Mouse (Mus musculus) stomach, embryonic 14.5 days (tissue): Measurements from ENCODE around the gene Spi1. TPM values are rescaled to one million over a fixed set of nuclear protein-coding genes. Genes with fewer than 3 reads are reported as not detected.
A peak's percentile ranks its signal among the peaks of the same experiment; 100 is the strongest.
"Not testable (repeated sequence)": the region's sequence is repeated elsewhere in the genome, so short reads cannot be mapped to it uniquely, and the experiment has no call there.

Experiments used
- ATAC-seq: fragments of 200-750 bp; cut with Nextera tagmentation; 2 replicates; pipeline ENCODE4 v1.8.0; 2017; ENCODE audit warnings: low read depth, moderate TSS enrichment; ENCODE audit not compliant: insufficient number of reproducible peaks, insufficient read depth, low FRiP score
- H3K27ac ChIP-seq: fragments of 300-500 bp; sonication (generic); 2 replicates; pipeline ENCODE4 v1.5.1; 2014; ENCODE audit warnings: mild to moderate bottlenecking, low read length, moderate library complexity, mixed read lengths
- H3K27me3 ChIP-seq: fragments of 300-500 bp; sonication (generic); 2 replicates; pipeline ENCODE4 v1.6.1; 2014; ENCODE audit warnings: low read length, control low read depth, mixed read lengths; ENCODE audit not compliant: control insufficient read depth, insufficient read depth
- H3K36me3 ChIP-seq: fragments of 300-500 bp; sonication (generic); 2 replicates; pipeline ENCODE4 v1.6.1; 2014; ENCODE audit warnings: mild to moderate bottlenecking, control low read depth, low read length, moderate library complexity, mixed read lengths; ENCODE audit not compliant: control insufficient read depth, insufficient read depth
- H3K4me1 ChIP-seq: fragments of 300-500 bp; sonication (generic); 2 replicates; pipeline ENCODE4 v1.6.1; 2014; ENCODE audit warnings: low read length, control low read depth, mixed read lengths; ENCODE audit not compliant: control insufficient read depth, insufficient read depth
- H3K4me2 ChIP-seq: fragments of 300-500 bp; sonication (generic); replicated peaks from 2 replicates; pipeline ENCODE4 v1.6.1; 2014; ENCODE audit warnings: low read depth, low read length, control low read depth
- H3K4me3 ChIP-seq: fragments of 300-500 bp; sonication (generic); 2 replicates; pipeline ENCODE4 v1.5.1; 2014; ENCODE audit warnings: low read depth, low read length, control low read depth
- H3K9ac ChIP-seq: fragments of 300-500 bp; sonication (generic); replicated peaks from 2 replicates; pipeline ENCODE4 v1.6.1; 2014; ENCODE audit warnings: low read depth, mild to moderate bottlenecking, control low read depth, low read length, moderate library complexity, mixed read lengths
- H3K9me3 ChIP-seq: fragments of 300-500 bp; sonication (generic); 2 replicates; pipeline ENCODE4 v1.6.1; 2016; ENCODE audit warnings: low read depth, low read length, control low read depth; ENCODE audit not compliant: control insufficient read depth
- WGBS: fragments of 180-500 bp; shearing (Covaris S2); extraction: QIAGEN DNeasy Blood & Tissue Kit; methylation state at CpG from one replicate; pipeline ENCODE4 v1.1.7; 2014; 5-methylcytosine and 5-hydroxymethylcytosine counted together
- polyA plus RNA-seq: library from polyadenylated mRNA; unstranded; fragments of >200 nt; fragmentation: Nextera tagmentation; extraction: Ambion mirVana; gene quantifications from 2 replicates; pipeline ENCODE4 v1.2.1, GENCODE M21; 2014

Gene Spi1
- polyA plus RNA-seq, 1 experiment from 2014 or later: 6.0 TPM

DNA sequence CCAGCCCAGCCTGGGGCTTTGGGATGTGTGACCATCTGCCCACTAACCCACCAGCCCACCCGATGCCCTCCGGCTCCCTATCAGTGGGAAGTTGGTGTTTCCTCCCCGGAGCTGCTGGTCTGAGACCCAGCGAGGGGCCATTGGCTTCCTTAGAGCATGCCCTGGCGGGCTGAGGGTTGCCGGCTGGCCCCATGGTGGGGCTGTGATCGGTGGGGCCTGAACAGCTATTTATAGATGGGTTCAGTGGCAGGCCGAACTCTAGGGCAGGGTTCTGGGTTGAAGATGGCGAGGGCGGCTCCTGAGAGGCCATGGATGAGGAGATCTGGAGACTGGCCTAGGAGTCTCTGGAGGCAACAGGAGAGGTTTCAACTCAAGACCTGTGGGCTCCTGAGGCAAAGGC, 14.8 kb downstream of the Spi1 start:
- H3K4me3 ChIP-seq: no peak overlapping the region
- 82% methylated on average over 10 of the region's 10 CpGs for WGBS
- H3K9me3 ChIP-seq: no peaks in the 10 kb centered on the region
- H3K36me3 ChIP-seq: no peaks in the 10 kb centered on the region
- H3K4me1 ChIP-seq: no peaks in the 10 kb centered on the region
- no peak overlapping the region for H3K4me2 ChIP-seq
- H3K27ac ChIP-seq: no peak overlapping the region
- H3K27me3 ChIP-seq: no peaks in the 10 kb centered on the region
- ATAC-seq: no peak
- H3K9ac ChIP-seq: no peak overlapping the region

DNA sequence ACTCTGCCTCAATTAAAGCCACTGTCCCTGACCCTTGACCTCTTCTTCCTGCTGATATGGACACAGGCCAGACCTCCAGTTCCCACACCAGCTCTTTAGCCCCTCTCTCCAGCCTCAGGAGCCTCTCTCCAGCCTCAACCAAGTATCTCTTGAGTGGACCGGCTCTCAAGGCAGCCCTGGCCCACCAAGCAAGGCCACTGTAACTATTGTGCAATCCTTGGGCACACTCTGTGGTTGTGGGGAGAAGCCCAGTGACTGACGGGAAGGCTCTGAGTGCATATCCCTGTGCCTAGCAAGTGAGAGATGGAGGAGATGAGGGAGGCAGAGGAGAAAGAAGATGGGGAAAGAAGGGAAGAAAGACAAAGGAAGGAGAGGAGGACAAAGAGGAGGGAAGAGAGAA, 16.0 kb downstream of the Spi1 start:
- ATAC-seq: no peak
- Histone ChIP-seq H3K4me1 (no peaks in the 10 kb centered on the region), H3K9me3 (no peaks in the 10 kb centered on the region), H3K4me2 (no peak overlapping the region), H3K36me3 (no peaks in the 10 kb centered on the region), H3K9ac (no peak overlapping the region), H3K4me3 (no peak overlapping the region), H3K27me3 (no peaks in the 10 kb centered on the region), H3K27ac (no peak overlapping the region)
- WGBS: 82% methylated on average over 2 of the region's 2 CpGs

DNA sequence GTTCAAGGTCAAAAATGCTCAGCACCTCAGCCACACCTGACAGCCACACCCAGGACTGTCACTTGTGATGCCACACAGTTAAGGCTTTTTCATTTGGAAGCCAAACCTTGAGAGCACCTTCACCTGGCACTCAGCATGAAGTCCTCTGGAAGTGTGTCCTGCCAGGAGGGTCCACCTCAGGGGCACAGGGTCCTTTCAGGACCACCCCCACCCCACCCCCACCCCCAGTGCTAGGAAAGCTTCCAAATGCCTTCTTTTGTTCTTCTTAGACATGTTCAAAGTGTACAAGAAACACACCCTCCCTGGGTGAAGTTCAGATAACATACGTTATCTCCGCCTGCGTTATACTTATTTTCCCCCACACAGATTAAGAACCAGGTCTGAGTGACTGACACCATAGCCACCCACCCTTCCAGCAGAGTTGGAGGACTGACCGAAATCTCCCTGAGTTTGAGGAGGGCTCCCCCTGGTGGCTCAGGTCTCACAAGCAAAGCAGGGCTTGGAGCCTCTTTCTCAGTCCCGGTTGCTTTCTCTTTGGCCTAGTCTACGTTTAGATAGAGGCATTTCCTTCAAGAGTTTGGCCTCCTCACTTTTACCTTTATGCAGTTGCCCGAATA, 19.0 kb downstream of the Spi1 start:
- H3K36me3 ChIP-seq: no peaks in the 10 kb centered on the region
- no peak overlapping the region for H3K27ac ChIP-seq
- H3K27me3 ChIP-seq: no peaks in the 10 kb centered on the region
- 7% methylated on average over 7 of the region's 7 CpGs for WGBS
- H3K9me3 ChIP-seq: no peaks in the 10 kb centered on the region
- H3K4me3 ChIP-seq: no peak overlapping the region
- H3K9ac ChIP-seq: no peak overlapping the region
- no peak overlapping the region for H3K4me2 ChIP-seq
- peak; percentile 86 for ATAC-seq
- H3K4me1 ChIP-seq: no peaks in the 10 kb centered on the region

DNA sequence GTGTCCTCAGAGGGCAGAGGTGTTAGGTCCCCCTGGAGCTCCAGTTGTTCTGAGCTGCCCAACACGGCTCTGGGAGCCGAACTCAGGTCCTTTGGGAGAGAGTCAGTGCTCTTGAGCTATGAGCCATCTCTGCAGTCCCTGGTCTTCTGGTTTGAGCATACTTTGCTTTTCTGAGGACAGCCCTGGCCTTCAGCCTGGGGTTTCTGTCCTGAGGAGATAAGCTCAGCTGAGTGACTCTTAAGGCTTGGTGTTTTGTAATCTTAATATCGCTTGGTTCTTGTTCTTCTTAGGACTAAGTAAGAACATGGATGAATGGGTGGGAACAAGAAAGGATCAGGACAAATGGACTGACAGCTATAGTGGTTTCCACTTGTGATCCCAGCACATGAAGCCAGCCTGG, 26.0 kb downstream of the Spi1 start:
- H3K9ac ChIP-seq: no peak overlapping the region
- H3K4me3 ChIP-seq: no peak overlapping the region
- H3K36me3 ChIP-seq: no peaks in the 10 kb centered on the region
- 79% methylated on average over 3 of the region's 3 CpGs for WGBS
- H3K27me3 ChIP-seq: no peaks in the 10 kb centered on the region
- no peak overlapping the region for H3K27ac ChIP-seq
- ATAC-seq: no peak
- no peaks in the 10 kb centered on the region for H3K9me3 ChIP-seq
- no peak overlapping the region for H3K4me2 ChIP-seq
- H3K4me1 ChIP-seq: no peaks in the 10 kb centered on the region

DNA sequence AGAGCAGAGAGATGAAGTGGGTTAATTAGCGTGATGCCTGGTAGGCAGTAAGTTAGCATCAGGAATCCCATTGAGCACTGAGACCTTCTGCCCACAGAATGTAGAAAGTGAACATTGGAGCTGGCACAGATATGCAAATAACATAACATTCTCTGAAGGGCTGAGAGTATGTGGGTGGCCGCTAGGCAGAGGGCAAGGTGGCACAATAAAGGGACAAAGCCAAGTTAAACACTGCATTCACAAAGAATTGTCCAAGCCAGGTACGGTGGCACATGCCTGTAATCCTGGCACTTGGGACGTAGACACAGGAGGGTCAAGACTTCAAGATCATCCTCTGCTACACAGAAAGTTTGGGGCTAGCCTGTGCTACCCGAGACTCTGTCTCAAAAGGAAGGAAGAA, 27.1 kb downstream of the Spi1 start:
- no peaks in the 10 kb centered on the region for H3K9me3 ChIP-seq
- H3K4me1 ChIP-seq: no peaks in the 10 kb centered on the region
- no peak overlapping the region for H3K4me2 ChIP-seq
- H3K27me3 ChIP-seq: no peaks in the 10 kb centered on the region
- WGBS: 86% methylated on average over 5 of the region's 5 CpGs
- no peak for ATAC-seq
- H3K36me3 ChIP-seq: no peaks in the 10 kb centered on the region
- no peak overlapping the region for H3K27ac ChIP-seq
- no peak overlapping the region for H3K4me3 ChIP-seq
- H3K9ac ChIP-seq: no peak overlapping the region

DNA sequence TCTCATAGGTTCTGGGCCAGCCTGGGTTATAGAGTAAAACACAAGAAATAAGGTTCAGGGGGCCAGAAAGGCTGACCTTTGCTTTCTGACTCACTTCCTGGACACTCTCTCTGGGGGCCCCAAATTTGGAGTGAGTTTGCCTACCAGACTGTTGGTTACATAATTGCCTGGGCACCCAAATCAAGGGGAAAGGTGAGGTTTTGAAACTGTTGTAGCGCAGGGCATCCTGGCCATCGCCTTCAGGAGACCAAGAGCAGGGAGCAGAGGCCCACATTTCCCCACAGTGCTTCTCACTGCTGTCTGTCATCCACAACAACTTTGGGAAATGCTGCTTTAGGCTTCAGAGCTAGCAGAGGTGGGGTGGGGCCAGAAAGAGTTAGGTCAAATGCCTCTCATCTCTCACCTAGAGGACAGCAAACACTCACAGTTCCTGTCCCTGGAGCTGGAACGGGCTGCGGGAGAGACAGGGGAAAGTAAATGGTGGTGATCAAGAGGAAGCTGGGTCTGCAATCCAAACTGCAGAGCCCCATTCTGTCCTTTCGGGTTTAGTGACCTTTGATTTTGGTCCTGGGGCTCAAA, 27.7 kb downstream of the Spi1 start:
- no peak overlapping the region for H3K9ac ChIP-seq
- no peak for ATAC-seq
- H3K27ac ChIP-seq: no peak overlapping the region
- H3K4me2 ChIP-seq: no peak overlapping the region
- no peaks in the 10 kb centered on the region for H3K4me1 ChIP-seq
- H3K36me3 ChIP-seq: no peaks in the 10 kb centered on the region
- no peaks in the 10 kb centered on the region for H3K9me3 ChIP-seq
- 79% methylated on average over 5 of the region's 5 CpGs for WGBS
- H3K27me3 ChIP-seq: no peaks in the 10 kb centered on the region
- no peak overlapping the region for H3K4me3 ChIP-seq

DNA sequence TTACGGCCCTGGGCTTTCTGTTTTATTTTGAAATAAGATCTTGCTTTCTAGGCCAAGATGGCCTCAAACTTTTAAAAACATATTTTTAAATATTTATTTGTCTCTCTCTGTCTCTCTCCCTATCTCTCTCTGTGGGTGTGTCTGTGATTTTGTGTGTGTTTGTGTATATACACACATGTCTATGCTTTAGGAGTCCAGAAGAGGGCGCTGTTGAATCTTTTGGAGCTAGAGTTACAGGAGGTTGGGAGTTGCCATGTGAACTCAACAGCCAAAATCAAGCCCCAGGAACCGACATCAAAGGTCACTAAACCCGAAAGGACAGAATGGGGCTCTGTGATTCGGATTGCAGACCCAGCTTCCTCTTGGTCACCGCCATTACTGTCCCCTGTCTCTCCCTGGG, 28.2 kb downstream of the Spi1 start:
- no peak for ATAC-seq
- no peak overlapping the region for H3K4me3 ChIP-seq
- H3K4me2 ChIP-seq: no peak overlapping the region
- H3K4me1 ChIP-seq: peaks cover 3% of the 10 kb centered on the region; the same call in 1 of the 2 replicates
- H3K27ac ChIP-seq: no peak overlapping the region
- no peak overlapping the region for H3K9ac ChIP-seq
- WGBS: 73% methylated on average over 6 of the region's 6 CpGs
- H3K9me3 ChIP-seq: no peaks in the 10 kb centered on the region
- H3K36me3 ChIP-seq: no peaks in the 10 kb centered on the region
- H3K27me3 ChIP-seq: no peaks in the 10 kb centered on the region

DNA sequence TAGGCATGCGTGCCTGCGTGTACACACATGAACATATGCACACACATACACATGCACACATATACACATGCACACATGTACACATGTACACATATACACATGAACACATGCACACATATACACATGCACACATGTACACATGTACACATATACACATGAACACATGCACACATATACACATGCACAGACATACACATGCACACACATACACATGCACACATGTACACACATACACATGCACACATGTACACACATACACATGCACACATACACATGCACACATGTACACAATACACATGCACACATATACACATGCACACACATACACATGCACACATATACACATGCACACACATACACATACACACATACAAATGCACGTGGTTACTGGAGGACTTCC, 29.6 kb downstream of the Spi1 start:
- H3K27me3 ChIP-seq, H3K4me1 ChIP-seq, H3K9me3 ChIP-seq, H3K9ac ChIP-seq, ATAC-seq, H3K27ac ChIP-seq, H3K4me3 ChIP-seq, H3K36me3 ChIP-seq, H3K4me2 ChIP-seq: not testable (repeated sequence)
- 89% methylated on average over 3 of the region's 3 CpGs for WGBS

DNA sequence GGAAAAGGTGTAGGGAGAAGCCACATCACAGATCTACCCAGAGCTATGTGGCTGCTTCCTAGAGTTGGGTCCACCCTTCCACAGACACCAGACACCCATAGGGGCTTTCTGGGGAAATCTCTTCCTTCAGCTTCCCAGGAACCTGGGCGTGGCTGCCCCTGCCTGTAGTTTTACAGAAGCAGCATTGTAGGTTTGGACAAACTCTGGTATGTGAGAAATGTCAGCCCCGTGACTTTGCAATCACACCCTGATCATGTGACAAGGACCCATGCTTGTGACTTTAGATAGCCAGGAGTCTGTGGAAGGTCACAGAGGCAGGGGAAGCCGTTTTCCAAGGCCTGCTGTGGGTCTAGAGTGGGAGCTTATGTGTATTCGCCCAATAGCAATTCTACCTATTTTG, 30.3 kb downstream of the Spi1 start:
- H3K9me3 ChIP-seq: no peaks in the 10 kb centered on the region
- no peaks in the 10 kb centered on the region for H3K27me3 ChIP-seq
- H3K27ac ChIP-seq: no peak overlapping the region
- no peak overlapping the region for H3K4me3 ChIP-seq
- no peak overlapping the region for H3K9ac ChIP-seq
- ATAC-seq: no peak
- H3K4me2 ChIP-seq: no peak overlapping the region
- H3K4me1 ChIP-seq: peaks cover 7% of the 10 kb centered on the region; the same call in 1 of the 2 replicates
- no peaks in the 10 kb centered on the region for H3K36me3 ChIP-seq
- 46% methylated on average over 4 of the region's 4 CpGs for WGBS
